Mouse (Mus musculus): ENCODE results near the gene Sumf1.
A peak's percentile ranks its signal among the peaks of the same experiment; 100 is the strongest.

The Sumf1 gene

DNA sequence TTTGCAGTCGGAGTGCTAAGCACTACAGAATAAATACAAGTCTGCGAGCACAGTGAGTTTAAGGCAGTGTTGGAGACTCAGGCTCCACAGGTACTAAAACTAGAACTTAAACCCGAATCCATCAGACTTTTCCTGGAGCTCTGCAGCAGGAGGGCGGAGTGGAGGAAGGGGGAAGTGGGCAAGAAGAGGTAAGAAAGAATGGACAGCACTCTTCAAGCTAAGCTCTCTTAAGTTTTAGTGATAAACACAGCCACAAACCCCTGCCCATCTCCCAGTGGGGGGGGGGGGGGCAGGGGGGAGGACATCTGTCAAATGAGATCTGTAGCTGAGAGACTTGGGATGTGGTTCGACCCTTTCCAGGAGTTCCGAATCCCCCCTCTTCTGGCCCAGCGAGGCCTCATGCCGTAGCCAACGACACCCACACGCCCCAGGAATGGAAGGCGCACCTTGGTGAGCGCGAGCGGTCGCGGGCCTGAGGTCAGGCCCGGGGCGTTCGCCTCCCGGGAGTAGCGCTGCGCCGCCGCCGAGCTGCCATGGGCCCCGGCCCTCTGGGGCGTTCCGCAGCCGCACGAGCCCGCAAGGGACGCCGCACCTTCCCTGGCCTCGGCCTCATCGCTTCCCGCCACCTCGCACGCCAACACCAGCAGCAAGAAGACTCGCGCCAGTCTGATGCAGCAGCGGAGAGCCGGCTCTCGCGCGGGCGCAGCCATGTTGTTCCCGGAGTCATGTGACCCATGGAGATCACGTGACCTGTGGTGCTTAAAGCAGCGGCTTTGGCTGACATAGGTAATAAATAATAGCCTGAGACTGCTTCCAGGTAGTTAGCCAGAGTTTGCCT is at the start of gene Sumf1:
TSS of gene Sumf1 (minus strand) at position 736 of the 838 bp plus-strand sequence.
- peak; percentile 92 for DNase-seq (ENCODE audit: low spot score)

DNA sequence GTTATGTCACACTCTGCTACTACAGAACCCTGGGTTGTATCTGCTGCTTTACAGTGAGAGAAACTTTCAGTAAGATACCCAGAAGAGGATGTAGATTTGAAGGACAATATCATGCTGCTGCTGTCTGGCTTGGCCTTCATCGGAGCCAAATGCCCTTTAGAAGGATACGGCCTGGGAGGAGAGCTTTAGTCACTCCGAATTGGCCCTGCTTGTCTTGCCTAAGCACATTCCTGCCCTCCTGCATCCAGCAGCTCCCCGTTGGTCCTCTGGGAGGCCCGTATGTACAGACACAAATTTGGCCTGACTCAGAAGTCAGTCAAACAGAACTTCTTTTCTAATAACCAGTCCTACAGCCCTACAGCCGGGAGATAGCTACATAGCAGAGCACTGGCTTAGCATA is 49.2 kb upstream of the Sumf1 start:
- no peak for DNase-seq (ENCODE audit: low spot score)

GRCm38 (mm10) chr6:108233070-108233469 is 47.7 kb upstream of the Sumf1 start:
- DNase-seq (ENCODE audit: low spot score): no peak

- DNase-seq (ENCODE audit: low spot score): no peak
These were observed 46.7 kb upstream of the Sumf1 start for GRCm38 (mm10) chr6:108231892-108232710.

DNA sequence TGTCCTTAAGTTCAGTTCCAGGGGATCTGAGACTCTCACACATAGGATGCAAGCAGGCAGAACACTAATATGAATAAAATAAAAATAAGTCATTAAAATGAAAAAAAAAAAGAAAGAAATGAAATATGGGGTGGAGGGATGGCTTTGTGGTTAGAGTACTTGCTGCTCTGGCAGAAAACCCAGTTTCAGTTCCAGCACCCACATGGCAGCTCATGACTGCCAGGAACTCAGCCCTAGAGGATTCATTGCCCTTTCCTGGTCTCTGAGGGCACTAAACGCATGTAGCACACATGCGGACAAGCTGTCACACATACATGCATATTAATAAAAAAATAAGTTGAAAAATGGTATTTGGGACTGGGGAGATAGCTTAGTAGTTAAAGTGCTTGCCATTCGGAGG is 45.2 kb upstream of the Sumf1 start:
- no peak for DNase-seq (ENCODE audit: low spot score)

- no peak for DNase-seq (ENCODE audit: low spot score)
These were observed 43.2 kb upstream of the Sumf1 start for GRCm38 (mm10) chr6:108228601-108229000.

DNA sequence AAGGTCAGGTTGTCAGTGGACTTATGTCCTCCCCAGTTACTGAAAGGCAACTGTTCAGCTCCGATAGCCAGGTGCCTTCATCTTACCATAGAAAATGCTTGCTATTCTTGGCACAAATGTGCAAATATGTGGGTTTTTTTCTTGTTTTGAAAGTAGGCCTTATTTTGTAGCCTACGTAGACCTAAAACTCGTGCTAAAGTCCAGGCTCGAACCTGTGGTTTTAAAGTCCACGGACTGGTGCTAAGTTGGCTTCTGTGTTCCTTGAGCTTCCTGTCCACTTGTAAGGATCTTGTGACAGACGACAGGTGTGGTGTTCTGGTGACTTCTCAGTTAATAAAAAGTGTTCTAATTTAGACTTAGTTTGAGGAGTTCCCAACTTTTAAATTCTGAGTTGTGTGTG is 42.7 kb upstream of the Sumf1 start:
- DNase-seq (ENCODE audit: low spot score): no peak

DNA sequence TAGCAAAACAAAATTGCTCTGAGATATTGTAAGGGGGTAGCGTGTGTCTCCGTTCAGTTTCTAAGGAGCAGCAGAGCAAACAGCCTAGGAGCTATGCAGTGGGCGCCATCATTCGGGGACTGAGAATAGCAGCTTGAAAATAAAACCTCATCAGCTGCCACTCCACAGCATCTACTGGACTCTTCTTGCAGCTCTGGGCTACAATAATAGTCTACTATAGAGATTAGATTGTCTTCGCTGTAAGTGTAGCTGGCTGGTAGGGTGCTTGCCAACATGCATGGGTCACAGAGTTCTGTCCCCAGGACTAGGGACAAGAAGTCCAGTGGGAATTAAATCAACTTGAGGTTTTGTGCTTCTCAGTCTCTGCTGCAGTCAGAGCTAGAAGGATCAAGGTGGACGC is 42.1 kb upstream of the Sumf1 start:
- no peak for DNase-seq (ENCODE audit: low spot score)

DNA sequence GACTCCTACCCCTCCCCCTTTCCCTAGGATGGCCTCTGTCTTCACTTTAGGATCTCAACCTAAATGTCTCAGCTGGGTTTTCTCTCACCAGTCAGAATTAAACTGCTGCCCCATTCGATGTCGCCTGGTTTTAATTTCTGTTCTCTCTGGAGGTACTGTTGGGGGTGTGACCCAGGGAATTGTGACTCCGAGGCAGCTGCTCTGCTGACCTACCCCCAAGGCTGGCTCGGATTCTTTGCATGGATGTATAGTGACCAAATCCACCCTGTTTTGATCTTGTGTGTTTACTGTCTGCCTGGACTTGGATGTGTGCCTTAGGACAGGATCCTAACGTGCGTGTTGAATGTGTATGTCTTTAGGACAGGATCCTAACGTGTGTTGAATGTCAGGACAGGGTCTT is 40.8 kb upstream of the Sumf1 start:
- no peak for DNase-seq (ENCODE audit: low spot score)

DNA sequence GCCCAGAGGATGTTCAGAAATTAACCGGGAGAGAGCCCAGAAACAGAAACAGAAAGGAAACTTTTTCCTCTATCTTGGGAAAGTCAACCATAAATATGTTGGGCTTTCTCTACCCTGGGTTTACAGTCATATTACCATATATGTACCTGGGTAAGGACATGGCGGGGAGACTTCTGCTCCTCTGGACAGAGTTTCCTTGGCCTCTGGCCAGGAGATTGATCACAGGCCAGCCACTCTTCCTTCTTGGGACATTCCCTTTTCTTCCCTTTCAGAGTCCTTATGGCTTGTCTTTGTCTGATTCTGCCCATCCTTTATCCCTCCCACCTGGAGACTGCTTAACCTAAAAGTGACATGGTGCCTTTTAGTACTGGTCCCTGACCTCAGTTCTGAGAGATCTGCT is 39.6 kb upstream of the Sumf1 start:
- no peak for DNase-seq (ENCODE audit: low spot score)

- DNase-seq (ENCODE audit: low spot score): no peak
These were observed 39.0 kb upstream of the Sumf1 start for GRCm38 (mm10) chr6:108224361-108224760.

GRCm38 (mm10) chr6:108222875-108223274 is 37.5 kb upstream of the Sumf1 start:
- DNase-seq (ENCODE audit: low spot score): no peak

DNA sequence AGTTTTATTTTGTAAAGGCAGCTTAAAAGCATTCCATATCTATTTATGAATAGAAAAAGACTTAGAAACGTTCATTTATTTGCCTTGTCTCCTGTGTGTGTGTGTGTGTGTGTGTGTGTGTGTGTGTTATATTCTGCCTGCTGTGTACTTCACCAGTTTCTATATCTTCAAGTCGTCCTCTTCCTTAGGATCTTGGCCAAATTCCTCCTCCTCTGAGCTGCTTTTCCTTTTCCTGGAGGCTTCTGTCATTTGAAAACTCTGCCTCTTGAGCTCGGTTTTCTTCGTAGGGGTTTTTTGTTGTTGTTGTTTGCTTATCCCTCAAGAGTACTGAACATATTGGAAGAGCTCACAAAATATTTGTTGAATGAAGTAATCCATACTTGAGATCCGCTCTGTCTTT is 37.1 kb upstream of the Sumf1 start:
- DNase-seq (ENCODE audit: low spot score): no peak

GRCm38 (mm10) chr6:108217987-108218386 is 32.6 kb upstream of the Sumf1 start:
- DNase-seq (ENCODE audit: low spot score): no peak

GRCm38 (mm10) chr6:108216832-108217231 is 31.4 kb upstream of the Sumf1 start:
- DNase-seq (ENCODE audit: low spot score): no peak

GRCm38 (mm10) chr6:108216091-108216490 is 30.7 kb upstream of the Sumf1 start:
- peak; percentile 76 for DNase-seq (ENCODE audit: low spot score)

- no peak for DNase-seq (ENCODE audit: low spot score)
These were observed 29.0 kb upstream of the Sumf1 start for GRCm38 (mm10) chr6:108214294-108214925.

DNA sequence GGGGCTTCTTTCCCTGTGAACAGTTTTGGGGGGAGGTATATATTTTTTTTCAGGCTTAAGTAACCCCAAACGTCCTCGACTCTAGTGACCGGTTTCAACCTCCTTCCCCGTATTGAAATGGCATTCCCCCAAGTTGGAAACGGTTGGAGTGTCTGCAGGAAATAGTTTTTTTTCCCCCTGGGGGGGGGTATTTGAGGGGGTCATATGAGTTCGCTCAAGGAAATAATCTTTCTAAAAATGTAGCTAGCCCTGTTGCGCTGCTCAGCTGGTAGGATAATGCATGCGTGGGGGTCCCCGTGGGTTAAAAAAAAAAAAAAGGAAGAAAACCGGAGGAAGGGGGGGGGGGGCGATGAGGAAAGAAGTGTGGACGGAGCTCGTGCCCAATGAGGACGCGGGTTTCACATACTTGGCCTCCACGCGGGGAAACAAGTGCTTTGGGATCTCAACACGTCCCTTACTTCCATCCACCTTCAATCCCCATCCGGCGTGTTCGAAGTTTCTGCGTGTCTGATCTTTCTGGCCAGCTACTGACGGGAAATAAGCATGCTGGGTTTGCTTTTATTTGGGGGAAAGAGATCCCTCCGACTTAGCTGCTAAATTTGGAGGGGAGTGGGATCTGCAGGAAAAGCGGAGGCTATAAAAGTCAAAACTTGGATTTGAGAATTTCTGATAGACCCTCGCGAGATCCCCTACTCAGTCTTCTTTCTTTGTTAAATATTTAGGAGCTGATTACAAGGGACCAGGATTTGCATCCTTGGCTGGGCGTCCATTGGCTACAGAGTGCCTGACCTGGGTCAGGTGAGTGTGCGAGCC is 28.3 kb upstream of the Sumf1 start:
- DNase-seq (ENCODE audit: low spot score): no peak

- peak; percentile 99 for DNase-seq (ENCODE audit: low spot score)
These were observed 27.5 kb upstream of the Sumf1 start, which contains the start of gene Itpr1 for GRCm38 (mm10) chr6:108212881-108213295. TSS of gene Itpr1 (plus strand) at chr6:108213096.

GRCm38 (mm10) chr6:108211896-108212880 is 26.8 kb upstream of the Sumf1 start:
- no peak for DNase-seq (ENCODE audit: low spot score)

Measured in lung, postnatal 25 days (tissue).